Mouse (Mus musculus): Measurements from ENCODE around the gene Ergic1. TPM values are rescaled to one million over a fixed set of nuclear protein-coding genes. Genes with fewer than 3 reads are reported as not detected.

The Ergic1 gene
- polyA plus RNA-seq, 1 experiment from 2014 or later, result 133 TPM

DNA sequence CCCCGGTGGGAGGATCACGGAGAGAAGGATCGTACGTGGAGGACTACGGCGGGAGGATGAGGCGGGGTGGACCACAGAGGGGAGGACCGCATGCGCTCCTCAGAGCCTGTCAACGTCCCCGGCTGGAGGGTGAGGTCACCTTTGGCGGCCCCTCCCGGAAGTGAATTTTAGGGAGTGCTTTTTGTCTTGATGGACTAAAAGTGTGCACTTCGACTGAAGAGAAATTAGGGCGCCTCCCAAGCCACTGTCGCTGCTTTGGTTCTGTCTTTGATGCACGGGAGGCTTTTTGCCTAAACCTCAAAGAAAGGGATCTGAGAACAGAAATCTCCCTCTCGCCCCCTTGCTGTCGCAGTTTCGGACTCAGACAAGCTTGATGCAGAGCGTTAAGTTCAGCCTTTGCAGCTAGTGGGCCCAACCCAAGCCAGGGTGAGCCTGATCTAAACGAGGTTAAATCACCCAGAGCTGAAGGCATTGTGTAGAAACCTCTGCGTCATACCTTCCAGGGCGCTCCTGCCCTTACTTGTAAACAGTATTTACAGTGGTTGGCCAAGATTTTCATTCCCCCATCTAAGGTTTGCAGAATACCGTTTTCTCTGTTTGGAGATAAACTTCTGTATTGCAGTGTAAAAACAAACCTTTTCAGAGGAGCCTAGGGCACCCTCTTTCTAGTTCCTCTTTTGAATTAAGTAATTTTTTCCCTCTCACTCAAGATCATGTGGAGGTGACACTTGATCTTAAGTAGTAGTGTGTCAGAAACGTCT, 115.5 kb downstream of the Ergic1 start:
- Histone ChIP-seq H3K36me3 (ENCODE audit: inconsistent target) (peaks cover 14% of the 10 kb centered on the region; the same call in 1 of the 2 replicates), H3K27ac (peak overlapping the region; percentile 91), H3K4me3 (ENCODE audit: inconsistent target) (peak overlapping the region; percentile 97), H3K79me2 (ENCODE audit: inconsistent target) (peaks cover 55% of the 10 kb centered on the region)
- WGBS (ENCODE audit: missing documents), result under 1% methylated on average over 26 of the region's 26 CpGs

DNA sequence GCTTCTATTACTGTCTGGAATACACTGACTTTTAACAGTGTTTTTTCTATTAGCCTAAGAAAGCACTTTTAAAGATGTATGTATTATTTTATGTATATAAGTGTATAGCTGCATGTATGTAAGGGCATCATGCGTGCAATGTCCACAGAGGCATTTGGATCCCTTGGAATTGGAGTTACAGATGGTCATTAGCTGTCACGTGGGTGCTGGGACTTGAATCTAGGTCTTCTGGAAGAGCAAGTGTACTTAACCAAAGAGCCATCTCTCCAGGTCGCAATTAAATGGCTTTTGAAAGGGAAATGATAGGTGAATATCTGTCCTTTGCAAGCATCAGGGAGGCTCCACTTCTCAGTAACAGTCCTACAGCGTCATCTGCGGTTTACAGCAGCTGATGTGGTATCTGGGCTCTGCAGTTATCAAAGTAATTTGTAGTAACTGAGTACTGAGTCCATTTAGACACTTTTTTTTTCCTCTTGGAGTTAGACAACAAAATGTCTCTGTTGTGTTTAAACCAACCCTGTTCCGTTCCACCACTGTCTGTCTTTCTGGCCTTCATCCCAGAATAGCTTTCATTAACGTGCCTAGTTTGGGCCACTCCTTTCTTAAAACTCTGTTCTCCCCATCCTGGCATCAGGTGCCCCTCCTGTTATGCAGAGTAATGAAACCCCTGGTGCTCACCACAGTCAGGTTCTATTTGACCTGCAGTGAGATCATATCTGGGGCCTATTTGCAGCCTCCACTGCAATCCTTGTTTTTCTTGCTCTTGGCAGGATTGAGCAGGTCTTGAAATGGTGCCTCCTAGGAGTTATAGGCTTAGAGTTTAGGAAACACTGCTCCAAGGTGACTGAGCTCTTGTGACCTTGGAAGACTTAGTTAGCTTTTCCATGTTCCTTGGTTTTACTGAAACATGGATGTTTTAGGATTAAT, 116.7 kb downstream of the Ergic1 start:
- H3K36me3 ChIP-seq (ENCODE audit: inconsistent target), result peaks cover 18% of the 10 kb centered on the region; the same call in 1 of the 2 replicates
- peak overlapping the region; percentile 97 for H3K4me3 ChIP-seq (ENCODE audit: inconsistent target)
- peak overlapping the region; percentile 91 for H3K27ac ChIP-seq
- peaks cover 66% of the 10 kb centered on the region for H3K79me2 ChIP-seq (ENCODE audit: inconsistent target)
- WGBS (ENCODE audit: missing documents), result 82% methylated on average over 7 of the region's 7 CpGs

DNA sequence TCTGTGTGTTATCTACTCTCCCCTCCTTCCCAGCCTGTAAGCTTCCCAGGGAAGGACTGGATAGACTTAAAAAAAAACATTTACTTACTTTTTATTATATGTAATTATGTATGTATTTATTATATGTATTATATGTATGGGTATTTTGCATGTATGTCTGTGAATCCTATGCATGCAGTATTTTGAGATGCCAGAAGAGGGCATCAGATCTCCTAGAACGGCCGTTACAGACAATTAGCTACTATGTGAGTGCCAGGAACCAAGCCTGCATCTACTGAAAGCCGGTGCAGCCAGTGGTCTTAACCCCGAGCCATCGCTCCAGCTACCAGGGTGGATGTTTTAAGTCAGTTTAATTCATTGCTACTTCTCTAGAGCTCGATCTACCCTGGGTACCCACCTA, 120.0 kb downstream of the Ergic1 start:
- Histone ChIP-seq H3K4me3 (ENCODE audit: inconsistent target) (no peak overlapping the region), H3K27ac (no peak overlapping the region), H3K36me3 (ENCODE audit: inconsistent target) (peaks cover 38% of the 10 kb centered on the region; the same call in 1 of the 2 replicates), H3K79me2 (ENCODE audit: inconsistent target) (peaks cover 99% of the 10 kb centered on the region)
- 90% methylated on average over 5 of the region's 6 CpGs for WGBS (ENCODE audit: missing documents)

DNA sequence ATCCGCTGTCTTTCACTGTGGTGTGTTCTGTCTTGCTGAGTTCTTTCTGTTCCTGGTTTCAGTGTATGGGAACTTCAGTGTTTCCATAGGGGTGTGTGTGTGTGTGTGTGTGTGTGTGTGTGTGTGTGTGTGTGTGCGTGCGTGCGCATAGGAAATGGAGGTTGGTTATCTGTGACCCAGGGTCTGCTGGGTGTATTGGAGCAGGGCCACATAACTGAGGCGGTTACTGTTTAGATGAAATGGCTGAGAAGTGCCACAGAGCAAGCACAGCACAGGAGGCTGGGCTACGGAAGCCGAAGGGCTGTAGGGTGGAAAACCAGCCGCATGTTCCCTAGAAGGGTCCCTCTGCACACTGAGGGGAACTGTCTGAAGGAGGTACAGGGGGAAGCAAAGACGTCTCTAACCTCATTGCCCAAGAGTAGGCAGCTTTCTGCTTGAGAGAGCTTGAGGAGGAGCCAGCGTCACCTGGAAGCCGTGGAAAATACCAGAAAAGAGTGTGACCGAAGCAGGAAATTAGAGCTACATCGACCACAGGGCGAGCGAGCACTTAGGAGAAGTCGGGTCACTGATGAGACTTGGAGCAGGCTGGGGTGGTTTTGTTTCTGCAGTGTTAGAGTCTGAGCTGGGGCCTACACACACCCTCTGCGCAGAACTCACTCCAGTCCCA, 125.2 kb downstream of the Ergic1 start:
- Histone ChIP-seq H3K36me3 (ENCODE audit: inconsistent target) (peaks cover 42% of the 10 kb centered on the region), H3K27ac (no peak overlapping the region), H3K4me3 (ENCODE audit: inconsistent target) (no peak overlapping the region), H3K79me2 (ENCODE audit: inconsistent target) (peaks cover 100% of the 10 kb centered on the region)
- WGBS (ENCODE audit: missing documents), result 71% methylated on average over 17 of the region's 17 CpGs

DNA sequence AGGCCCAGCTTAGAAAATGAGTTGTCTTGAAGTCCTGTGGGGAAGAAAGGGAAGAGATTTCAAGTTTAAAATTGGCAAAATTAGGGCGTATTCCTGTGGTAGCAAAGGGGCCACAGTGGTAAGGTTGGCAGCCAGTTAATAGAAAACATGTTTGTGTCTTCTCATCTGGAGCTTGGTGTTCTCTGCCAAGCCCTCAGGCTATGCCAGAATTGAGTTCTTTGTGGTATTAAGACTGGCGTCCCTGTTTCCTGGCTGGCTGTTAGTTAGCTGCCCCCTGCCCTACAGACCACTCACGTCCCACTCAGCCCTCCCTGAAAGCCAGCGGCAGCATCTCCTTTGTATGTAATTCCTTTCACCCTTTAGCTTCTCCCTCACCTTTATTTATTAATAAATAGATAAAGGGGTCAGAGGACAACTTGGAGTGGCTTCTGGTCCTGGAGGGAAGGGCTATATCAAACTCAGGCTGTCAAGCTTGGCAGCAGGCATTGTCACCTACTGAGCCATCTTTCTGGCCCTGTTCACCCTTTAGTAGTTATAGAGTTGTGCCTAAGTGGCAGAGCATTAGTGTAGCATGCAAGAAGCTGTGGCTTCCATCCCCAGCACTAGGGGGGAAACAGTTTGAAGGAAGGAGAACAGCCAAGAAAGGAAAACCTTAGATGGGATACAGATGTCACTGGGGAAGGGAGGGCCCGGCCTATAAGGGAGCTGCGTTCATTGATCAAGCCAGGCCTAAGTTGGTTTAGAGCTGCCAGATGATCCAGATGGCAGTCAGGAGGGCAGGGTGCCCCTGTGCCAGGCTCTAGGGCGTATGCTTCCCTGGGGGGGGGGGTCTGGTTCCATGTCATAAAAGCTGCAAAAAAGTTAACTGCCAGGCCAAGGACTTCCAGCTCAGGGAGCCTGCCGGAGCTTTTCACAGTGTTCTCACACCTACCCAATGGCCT, 127.8 kb downstream of the Ergic1 start:
- H3K27ac ChIP-seq, result no peak overlapping the region
- no peak overlapping the region for H3K4me3 ChIP-seq (ENCODE audit: inconsistent target)
- WGBS (ENCODE audit: missing documents), result 84% methylated on average over 7 of the region's 8 CpGs
- peaks cover 39% of the 10 kb centered on the region for H3K36me3 ChIP-seq (ENCODE audit: inconsistent target)
- peaks cover 100% of the 10 kb centered on the region for H3K79me2 ChIP-seq (ENCODE audit: inconsistent target)

GRCm38 (mm10) chr17:26689810-26690209, 128.5 kb downstream of the Ergic1 start:
- H3K79me2 ChIP-seq (ENCODE audit: inconsistent target), result peaks cover 100% of the 10 kb centered on the region
- no peak overlapping the region for H3K4me3 ChIP-seq (ENCODE audit: inconsistent target)
- peaks cover 40% of the 10 kb centered on the region for H3K36me3 ChIP-seq (ENCODE audit: inconsistent target)
- no peak overlapping the region for H3K27ac ChIP-seq
- WGBS (ENCODE audit: missing documents), result 100% methylated on average over 2 of the region's 2 CpGs

DNA sequence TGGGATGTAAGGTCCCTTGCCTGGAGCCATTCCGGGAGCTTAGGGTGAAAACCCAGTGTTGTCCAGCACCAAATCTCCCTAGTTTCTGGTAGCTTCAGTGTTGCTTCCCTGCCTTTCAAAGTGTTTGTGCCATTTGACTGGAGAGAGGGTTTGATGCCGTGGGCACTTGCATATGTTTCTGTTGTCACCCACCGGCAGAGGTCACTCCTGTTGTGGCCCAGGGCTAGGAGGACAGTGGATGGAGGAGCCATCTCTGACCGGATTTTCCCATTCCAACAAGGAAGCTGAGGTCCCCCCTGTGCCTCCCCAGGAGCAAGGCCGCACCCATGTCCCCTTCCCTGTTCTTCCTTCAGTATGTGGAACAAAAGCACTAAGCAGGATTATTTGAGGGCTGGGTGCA, 128.9 kb downstream of the Ergic1 start:
- Histone ChIP-seq H3K79me2 (ENCODE audit: inconsistent target) (peaks cover 100% of the 10 kb centered on the region), H3K36me3 (ENCODE audit: inconsistent target) (peaks cover 40% of the 10 kb centered on the region), H3K27ac (no peak overlapping the region), H3K4me3 (ENCODE audit: inconsistent target) (no peak overlapping the region)
- 93% methylated on average over 5 of the region's 5 CpGs for WGBS (ENCODE audit: missing documents)

DNA sequence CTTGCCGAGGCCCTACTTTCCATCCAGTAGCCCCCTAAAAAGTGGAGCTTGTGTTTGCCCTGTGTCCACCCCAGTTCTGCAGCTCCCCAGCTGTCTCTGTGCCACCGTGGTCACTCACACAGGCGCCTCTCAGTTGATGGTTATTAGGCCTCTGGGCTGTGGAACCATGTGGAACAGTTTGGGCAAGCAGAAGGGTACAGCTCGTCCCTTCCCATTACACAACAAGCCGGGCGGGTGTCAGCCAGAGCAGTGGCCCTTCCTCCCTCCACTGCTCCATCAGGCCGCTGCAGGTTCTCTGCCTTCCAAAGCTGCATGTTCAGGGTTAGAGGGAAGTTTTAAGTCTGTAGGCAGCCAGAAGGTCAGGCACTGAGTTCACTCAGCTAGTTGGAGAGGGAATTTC, 129.8 kb downstream of the Ergic1 start:
- 83% methylated on average over 7 of the region's 7 CpGs for WGBS (ENCODE audit: missing documents)
- no peak overlapping the region for H3K27ac ChIP-seq
- H3K79me2 ChIP-seq (ENCODE audit: inconsistent target), result peaks cover 99% of the 10 kb centered on the region
- H3K36me3 ChIP-seq (ENCODE audit: inconsistent target), result peaks cover 42% of the 10 kb centered on the region
- no peak overlapping the region for H3K4me3 ChIP-seq (ENCODE audit: inconsistent target)

- peaks cover 75% of the 10 kb centered on the region for H3K79me2 ChIP-seq (ENCODE audit: inconsistent target)
- H3K27ac ChIP-seq, result no peak overlapping the region
- no peak overlapping the region for H3K4me3 ChIP-seq (ENCODE audit: inconsistent target)
- 89% methylated on average over 7 of the region's 7 CpGs for WGBS (ENCODE audit: missing documents)
- peaks cover 50% of the 10 kb centered on the region for H3K36me3 ChIP-seq (ENCODE audit: inconsistent target)
Observed at GRCm38 (mm10) chr17:26693424-26693823, 132.1 kb downstream of the Ergic1 start.

GRCm38 (mm10) chr17:26694171-26694570, 132.9 kb downstream of the Ergic1 start:
- 90% methylated on average over 7 of the region's 7 CpGs for WGBS (ENCODE audit: missing documents)
- Histone ChIP-seq H3K79me2 (ENCODE audit: inconsistent target) (peaks cover 68% of the 10 kb centered on the region), H3K36me3 (ENCODE audit: inconsistent target) (peaks cover 55% of the 10 kb centered on the region), H3K4me3 (ENCODE audit: inconsistent target) (no peak overlapping the region), H3K27ac (no peak overlapping the region)

DNA sequence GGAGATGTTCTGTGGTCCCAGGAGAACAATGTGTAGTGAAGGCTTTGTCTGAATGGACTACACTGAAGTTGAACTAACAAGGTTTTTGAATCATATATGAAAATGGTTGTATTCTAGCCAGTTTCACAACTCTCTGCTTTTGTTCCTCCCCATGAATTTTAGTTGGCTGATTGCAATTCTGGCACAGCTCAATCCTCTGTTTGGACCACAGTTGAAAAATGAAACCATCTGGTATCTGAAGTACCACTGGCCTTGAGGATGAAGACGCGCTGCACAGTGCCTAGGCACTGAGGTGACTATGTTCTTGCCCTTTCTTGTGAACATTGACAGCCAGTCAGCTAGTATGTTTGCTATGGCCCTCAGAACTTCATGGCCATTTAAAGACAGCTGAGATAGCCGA, 133.9 kb downstream of the Ergic1 start:
- H3K27ac ChIP-seq, result no peak overlapping the region
- peaks cover 66% of the 10 kb centered on the region for H3K36me3 ChIP-seq (ENCODE audit: inconsistent target)
- peaks cover 58% of the 10 kb centered on the region for H3K79me2 ChIP-seq (ENCODE audit: inconsistent target)
- no peak overlapping the region for H3K4me3 ChIP-seq (ENCODE audit: inconsistent target)
- 92% methylated on average over 3 of the region's 3 CpGs for WGBS (ENCODE audit: missing documents)

- peaks cover 81% of the 10 kb centered on the region for H3K36me3 ChIP-seq (ENCODE audit: inconsistent target)
- H3K27ac ChIP-seq, result no peak overlapping the region
- H3K79me2 ChIP-seq (ENCODE audit: inconsistent target), result peaks cover 21% of the 10 kb centered on the region
- H3K4me3 ChIP-seq (ENCODE audit: inconsistent target), result no peak overlapping the region
- 89% methylated on average over 4 of the region's 5 CpGs for WGBS (ENCODE audit: missing documents)
Observed at GRCm38 (mm10) chr17:26698846-26699245, 137.6 kb downstream of the Ergic1 start.

GRCm38 (mm10) chr17:26699819-26700616, 138.7 kb downstream of the Ergic1 start:
- 93% methylated on average over 10 of the region's 10 CpGs for WGBS (ENCODE audit: missing documents)
- Histone ChIP-seq H3K27ac (no peak overlapping the region), H3K4me3 (ENCODE audit: inconsistent target) (no peak overlapping the region), H3K36me3 (ENCODE audit: inconsistent target) (peaks cover 70% of the 10 kb centered on the region), H3K79me2 (ENCODE audit: inconsistent target) (peaks cover 10% of the 10 kb centered on the region; the same call in 1 of the 2 replicates)

All from macrophage (primary cell).